Mouse (Mus musculus) mesoderm, embryonic 11.5 days (tissue): ENCODE measurements around the gene C1rl.
"Not testable (repeated sequence)": the region's sequence is repeated elsewhere in the genome, so short reads cannot be mapped to it uniquely, and the experiment has no call there.

ENCODE experiments used
- DNase-seq: peaks from one replicate; pipeline ENCODE4 v3.0.0-alpha.2; 2012; ENCODE audit warnings: low read depth, low spot score

Gene C1rl

DNA sequence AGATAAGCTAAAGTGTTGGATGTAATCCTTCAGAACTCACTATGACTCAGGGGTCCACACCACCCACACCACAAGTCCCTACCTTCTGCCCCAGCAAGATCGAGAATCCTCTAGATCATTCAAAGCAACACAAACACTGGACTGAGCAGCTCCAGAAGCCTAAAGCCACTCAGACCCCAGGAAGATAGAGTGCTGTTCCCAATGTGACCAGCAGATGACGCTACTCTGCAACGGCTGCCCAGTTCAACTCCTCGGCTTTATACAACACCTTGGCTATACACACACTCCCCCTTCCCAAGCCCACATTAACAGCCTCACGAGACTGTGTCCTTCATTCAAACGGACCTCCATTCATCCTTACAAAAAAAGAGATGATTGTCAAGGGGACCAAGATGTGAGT, 20.1 kb upstream of the C1rl start:
- no peak for DNase-seq

DNA sequence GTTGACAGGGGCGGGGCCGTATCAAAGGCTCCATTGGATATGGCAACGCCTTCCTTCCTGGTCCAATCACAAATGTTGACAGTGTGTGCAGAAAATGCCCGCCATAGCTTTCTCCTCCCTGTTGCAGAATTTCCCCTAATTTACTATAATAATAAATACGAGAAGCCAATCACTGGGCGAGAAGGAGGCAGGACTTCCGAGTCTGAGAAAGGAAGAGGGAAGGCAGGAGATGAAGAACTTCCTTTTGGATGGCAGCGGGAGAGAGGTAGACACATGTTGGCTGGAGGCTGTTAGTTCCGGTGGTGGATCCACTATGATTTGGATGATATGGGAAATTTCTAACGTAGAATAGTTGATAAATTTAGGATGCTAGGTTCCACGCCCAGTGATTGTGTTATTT, 18.3 kb upstream of the C1rl start:
- no peak for DNase-seq

DNA sequence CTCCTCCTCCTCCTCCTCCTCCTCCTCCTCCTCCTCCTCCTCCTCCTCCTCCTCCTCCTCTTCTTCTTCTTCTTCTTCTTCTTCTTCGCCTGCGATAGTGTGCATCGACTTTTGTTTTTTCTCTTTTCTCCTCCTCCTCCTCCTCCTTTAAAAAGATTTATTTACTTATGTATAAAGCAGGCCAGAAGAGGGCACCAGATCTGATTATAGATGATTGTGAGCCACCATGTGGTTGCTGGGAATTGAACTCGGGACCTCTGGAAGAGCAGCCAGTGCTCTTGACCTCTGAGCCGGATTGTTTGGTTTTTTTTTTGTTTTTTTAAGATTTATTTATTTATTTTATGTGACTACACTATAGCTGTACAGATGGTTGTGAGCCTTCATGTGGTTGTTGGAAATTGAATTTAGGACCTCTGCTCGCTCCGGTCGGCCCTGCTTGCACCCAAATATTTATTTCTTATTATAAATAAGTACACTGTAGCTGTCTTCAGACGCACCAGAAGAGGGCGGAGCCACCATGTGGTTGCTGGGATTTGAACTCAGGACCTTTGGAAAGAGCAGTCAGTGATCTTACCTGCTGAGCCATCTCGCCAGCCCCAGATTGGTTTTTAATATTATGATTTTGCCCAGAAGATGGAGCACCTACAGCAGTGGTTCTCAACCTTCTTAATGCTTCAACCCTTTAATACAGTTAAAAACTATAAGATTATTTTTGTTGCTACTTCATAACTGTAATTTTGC, 17.4 kb upstream of the C1rl start:
- DNase-seq: not testable (repeated sequence)

DNA sequence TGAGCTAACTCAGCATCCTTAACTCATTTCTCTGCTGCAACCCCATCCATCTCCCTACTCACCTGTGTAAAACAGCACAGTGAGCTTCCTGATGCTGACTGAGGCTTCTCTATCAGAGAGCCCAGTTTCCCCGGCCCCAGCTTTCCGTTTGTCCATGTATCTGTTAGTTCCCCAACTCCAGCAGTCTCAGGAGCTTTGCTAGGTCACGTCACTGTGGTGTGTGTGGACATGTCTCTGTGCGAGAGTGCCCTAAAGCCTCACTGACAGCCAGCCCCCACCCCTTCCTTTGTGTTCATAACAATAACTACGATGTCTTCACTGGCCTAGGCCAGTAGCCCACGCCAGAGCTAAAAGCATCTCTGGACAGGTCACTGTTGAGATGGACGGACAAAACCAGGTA, 16.7 kb upstream of the C1rl start:
- DNase-seq: no peak

DNA sequence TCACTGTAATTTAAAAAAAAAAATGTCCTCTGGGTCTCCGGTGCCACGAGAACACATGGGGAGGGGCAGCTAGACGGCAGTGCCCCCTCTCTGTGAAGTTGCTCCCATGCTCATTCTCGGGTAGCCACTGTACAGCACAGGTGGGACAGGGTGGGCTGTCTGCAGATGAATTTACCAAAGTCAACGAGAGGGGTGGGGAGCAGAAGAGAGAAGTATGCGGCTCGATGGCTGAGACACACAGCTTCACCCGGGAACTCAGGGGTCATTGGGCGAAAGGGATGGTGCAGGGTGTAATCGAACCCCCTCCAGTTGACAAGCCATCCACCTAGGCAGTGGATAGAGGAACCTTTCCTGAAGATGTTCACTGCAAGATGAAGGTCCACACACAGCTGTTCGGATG, 16.1 kb upstream of the C1rl start:
- DNase-seq: no peak

DNA sequence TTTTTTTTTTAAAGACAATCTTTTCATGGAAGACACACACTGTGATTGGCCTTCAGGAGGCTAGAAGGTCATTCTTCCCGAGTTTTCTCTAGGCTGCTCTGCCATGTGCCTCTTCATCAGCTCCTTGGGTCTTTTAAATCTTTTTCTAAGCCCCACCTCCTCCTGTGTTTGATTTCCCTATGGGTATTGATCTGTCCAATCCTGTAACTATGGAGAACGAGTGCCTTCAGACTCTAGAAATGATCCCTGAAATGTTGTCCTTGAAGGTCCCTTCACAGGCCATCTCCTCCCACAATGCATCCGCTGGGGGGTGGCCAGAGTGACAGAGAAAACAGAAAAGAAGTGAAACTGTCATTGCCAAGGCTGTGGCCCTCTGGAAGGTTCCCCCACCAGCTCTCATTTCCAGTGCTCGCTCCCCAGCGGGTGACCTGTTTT, 15.7 kb upstream of the C1rl start:
- no peak for DNase-seq

DNA sequence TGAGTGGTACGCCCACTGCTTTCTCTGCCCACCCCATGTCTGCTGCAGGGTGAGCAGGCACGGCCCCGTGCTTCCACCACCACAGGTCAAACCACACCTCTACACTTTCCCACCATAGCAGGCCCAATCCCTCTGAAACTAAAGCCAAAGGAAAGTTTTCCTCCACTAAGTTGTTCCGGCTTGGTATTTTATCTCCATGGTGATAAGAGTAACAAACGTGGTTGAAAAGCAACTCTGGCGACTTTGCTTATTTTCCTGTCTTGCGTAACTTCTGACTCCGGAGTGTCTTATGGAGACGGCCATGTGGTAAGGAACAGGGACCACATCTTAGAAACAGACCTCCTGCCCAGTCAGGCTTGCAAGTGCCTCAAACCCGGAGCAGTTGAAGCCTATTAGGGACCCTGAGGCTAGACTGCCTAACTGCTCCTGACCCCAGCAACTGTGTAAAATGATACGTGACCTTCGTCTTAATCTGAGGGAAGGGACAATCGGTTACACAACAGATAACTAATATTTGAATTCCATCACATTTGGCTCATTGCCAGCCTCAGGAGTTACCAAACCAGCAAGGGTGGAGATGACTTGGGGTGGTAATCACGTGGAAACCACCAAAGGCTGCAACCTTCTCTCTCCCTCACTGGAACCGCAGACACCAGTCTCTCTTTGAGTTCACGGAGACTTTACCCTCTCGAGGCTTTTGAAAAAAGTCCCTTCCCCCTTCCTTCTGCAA, 14.8 kb upstream of the C1rl start:
- DNase-seq: no peak

DNA sequence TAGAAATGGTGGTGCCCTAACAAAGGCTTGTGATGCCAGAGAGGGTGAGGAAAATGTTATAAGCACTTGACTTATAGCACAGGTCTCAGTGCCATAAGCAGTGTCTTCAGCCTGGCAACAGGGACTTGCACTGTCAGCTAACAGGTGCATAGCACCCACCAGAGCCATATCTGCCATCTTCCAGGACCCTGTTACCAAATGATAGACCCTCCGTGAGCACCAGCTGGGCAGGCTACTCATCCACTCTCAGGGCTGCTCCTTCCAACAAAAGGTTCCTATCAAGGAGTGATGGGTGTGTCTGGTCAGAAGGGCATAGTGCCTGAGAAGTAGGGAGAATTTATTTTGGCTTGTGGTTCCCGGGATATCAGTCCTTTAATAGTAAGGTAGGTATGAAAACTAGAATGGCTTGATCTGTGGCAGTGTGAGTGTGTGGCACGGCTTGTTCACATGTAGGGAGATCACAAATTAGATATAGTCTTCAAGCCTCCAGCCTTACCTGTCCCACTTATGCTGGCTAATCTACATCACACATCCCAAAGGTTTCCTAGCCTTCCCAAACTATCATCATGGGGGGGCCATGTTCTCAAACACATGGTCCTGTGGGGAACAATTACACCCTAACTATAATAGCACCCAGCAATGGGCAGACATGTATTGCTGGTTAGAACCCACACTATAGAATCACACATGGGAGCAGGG, 13.9 kb upstream of the C1rl start:
- no peak for DNase-seq

DNA sequence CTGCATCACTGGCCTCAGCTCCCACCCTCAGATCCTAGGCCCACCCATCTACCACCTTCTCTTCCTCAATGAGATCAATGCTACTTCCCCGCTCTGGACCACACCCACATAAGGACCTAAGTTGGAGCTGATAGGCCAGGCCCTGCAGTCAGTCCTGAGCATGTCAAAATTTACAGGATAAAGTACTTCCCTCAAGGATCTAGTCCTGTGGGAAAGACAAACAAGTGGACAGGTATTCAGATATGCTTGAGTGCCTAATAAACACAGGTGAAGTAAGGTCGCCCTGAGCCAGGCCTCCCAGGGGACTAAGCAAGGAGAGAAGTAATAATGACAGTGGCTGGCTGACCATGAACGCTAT, 13.4 kb upstream of the C1rl start:
- DNase-seq: no peak

DNA sequence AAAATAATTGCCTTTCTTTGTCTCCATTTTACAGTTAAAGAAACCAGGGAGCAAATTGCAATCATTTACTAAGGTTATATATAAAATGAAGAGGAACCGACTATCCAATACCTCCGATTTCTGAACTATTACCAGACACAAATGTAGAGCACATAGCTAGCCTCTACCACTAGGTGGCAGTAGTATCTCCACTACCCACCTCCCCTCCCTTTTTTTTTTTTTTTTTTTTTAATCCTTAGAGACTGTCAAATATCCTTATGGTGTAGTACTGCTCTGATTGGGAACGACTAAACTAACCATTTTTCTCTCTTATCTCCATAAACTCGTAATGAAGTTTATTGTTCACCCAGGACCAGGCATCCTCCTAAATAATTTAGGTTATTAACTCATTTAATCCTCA, 12.6 kb upstream of the C1rl start:
- peak; percentile 60 for DNase-seq

DNA sequence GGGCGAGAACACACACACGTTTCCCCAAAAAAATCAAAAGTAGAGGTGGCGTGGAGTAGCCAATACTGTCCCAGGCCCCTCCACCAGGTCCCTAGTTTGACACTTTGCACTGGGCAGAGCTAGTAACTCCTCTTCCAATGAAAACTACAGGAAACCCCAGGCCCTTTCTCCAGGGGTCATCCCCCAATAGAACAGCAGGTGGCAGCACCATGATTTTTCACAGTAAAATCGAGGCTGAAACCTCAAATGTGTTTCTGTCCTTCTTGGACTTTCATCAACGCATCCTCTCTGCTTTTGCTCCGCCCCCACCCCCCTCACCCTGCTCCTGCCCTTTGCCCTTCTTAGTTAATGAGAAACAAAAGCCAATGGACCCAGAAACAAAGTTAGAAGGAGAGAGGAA, 11.3 kb upstream of the C1rl start:
- DNase-seq: peak; percentile 66

DNA sequence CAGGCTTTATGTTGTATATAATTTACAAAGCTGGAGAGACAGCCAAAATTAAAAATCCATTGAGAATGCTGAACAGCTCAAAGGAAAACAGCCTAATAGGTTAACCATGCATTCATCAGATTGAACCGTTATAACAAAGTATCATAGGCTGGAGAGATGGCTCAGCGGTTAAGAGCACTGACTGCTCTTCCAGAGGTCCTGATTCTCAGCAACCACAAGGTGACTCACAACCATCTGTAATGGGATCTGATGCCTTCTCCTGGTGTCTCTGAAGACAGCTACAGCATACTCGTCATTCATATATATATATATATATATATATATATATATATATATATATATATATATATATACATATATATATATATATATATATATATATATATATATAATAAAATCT, 9.1 kb upstream of the C1rl start:
- not testable (repeated sequence) for DNase-seq

DNA sequence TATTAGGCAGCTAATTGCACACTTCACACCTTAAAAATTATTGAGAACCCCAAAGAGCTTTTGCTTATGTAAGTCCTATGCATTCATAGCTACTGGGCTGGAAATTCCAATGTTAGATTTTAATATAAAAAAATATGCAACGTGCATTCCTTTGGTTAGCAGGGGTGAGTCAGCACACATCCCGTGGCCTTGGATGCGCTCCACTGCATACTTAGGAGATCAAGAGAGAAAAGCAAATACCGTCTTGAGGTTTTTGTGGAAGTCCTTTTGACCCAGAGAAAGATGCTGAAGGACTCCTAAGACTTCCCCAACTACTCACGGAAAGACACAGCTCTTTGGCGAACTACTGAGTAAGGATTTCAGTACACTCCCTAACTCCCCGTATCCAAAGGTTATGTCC, 8.1 kb upstream of the C1rl start:
- no peak for DNase-seq

DNA sequence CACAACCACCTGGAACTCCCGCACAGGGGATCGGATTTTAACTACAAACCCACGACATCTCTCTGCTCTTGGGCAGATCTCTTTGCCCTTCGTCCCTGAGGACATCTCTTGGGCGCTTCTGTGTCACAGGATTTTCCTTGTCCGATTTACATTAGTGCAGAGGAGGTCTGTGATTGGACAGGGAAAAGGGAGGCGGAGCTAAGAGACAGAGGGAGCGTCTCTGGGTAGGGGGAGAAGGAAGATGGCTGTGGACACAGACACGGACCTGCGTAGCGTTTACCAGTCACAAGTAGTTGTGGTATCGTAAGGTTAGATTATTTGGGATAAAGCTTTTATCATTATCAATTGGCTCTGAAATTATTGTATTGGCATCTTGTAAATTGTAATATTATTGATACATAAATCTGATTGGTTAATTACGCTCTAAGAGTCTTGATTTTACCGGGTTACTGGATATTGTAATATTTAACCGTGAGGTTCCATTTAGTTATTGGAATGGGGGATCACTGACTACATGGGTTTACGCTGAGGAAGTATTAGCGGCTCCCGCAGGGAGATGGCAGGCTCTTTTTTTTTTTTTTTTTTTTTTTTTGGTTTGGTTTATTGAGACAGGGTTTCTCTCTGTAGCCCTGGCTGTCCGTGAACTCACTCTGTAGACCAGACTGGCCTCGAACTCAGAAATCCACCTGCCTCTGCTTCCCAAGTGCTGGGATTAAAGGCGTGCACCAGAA, 7.3 kb upstream of the C1rl start:
- peak; percentile 41 for DNase-seq

DNA sequence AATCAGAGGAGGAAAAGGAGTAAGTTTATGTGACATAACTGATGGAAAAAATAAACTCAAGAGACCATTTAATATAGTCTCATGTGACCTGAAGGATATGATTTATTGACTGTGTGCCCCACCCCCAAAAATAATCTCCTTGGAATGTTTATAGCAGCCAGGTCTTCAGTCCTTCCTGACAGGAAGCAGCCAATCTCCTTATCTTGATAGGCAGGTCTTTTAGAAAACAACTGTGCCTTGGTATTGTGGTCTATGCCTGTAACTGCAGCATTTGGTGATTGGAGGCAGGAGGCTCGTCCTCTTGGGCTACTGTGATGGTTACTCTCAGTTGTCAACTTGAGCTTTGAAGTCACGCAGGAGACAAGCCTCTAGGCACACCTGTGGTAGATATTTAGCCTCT, 5.4 kb upstream of the C1rl start:
- DNase-seq: no peak

DNA sequence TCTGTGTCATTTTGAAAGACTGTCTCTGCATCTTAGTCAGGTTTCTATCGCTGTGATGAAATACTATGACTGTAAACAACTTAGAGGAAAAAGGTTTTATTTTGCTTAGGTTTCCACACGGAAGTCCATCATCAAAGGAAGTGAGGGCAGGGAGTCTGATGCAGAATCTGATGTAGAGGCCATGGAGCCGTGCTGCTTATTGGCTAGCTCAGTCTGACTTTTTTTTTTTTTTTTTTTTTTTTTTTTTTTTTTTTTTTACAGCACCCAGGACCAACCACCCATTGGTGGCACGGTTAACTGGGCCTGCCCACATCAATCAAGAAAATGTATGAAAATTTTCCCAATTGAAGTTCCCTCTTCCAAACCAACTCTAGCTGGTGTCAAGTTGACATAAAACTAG, 4.0 kb upstream of the C1rl start:
- DNase-seq: no peak

DNA sequence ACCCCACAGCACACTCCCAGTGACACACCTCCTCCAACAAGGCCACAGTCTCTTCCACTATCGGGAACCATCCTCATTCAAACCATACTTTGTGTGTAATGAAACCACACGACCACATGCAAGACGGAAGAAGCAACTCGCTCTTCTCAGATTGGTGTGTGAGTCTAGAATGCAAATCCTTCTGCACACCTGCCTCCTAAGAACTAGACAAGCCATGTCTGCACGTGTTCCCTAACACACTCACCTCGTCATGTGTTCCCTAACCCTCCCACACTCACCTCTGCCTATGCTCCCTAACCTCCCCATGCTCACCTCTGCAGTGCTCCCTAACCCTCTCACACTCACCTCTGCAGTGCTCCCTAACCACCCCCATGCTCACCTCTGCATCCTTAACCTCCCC, 1.5 kb upstream of the C1rl start:
- DNase-seq: no peak

DNA sequence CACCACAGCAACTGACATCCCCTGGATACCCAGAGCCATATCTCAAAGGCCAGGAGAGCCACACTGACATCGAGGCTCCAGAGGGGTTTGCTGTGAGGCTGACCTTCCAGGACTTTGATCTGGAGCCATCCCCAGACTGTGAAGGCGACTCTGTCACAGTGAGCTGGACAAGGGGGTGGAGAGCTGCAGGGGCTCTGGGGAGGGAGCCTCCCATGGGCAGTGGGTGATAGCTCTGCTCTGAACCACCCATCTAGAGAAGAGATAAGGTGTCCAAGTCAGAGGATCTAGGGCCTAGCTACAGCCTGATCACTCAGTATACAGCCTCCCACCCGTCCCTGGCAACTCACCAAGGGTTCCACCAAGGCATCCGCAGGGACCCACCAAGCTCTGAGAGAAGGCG, 973 bp downstream of the C1rl start:
- DNase-seq: no peak

DNA sequence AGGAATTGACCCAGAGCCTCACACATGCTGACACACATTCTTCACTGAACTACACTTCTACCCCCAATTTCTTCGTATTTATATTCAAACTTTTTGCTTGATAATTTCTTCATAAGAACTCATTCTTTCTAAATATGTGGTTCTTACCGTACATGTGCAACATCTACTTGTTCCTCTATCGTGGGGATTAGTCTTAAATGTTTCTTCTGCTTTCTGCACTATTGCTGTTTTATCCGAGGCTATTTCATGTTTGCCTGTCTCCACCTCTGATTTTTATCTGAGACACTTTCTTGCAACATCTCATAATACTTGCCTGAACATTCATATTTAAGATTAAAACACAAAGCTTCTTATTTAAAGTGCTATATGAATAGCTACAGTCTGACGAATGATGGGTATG, 3.1 kb downstream of the C1rl start:
- no peak for DNase-seq

DNA sequence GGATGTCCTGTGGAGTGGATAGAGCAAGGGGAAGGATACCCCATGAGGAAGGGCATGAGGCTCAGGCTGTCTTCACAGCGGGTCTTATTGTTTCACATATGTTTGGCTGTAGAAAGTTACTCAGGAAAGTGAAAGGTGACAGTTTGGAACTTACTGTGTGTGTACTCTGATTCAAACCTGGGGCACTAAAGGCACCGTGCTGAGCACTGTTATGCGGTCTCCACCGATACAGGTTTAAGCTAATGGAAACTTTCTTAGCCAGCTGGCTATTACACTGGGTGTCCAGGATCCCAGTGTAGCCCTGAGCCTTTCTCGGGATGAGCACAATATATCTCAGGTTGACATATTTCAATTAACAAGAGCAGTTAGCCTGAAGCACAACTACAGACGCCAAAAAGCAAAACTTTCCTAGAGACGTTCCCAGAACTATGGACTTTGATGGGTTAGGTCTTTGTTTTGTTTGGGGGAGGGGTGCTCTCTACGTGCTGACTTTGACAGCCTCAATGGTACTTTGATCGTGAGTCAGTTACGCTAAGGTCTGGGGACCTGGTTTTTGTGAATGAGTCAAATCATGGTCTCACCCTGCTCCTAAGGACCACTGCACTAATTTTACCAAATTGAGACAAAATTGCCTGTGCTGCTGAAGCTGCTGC, 7.1 kb downstream of the C1rl start:
- DNase-seq: no peak

DNA sequence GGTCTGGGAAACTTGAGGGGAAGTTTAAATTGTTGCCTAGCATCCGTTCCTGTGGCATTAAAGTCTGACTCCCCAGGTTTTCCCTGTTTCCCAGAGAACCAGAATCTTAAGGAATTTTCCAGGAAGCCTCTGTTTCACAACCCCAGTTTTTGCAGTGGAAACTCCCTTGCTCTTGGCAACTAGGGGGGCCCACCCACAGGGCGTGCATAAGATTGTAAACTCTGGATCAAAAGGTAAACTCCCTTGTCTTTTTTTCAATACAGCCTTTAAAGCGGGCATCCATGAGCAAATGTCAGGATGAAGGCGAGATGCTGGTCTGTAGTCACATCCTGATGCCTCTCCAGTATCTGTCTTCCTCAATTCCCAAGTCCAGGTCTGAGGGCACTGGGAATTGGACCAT, 8.6 kb downstream of the C1rl start:
- no peak for DNase-seq

DNA sequence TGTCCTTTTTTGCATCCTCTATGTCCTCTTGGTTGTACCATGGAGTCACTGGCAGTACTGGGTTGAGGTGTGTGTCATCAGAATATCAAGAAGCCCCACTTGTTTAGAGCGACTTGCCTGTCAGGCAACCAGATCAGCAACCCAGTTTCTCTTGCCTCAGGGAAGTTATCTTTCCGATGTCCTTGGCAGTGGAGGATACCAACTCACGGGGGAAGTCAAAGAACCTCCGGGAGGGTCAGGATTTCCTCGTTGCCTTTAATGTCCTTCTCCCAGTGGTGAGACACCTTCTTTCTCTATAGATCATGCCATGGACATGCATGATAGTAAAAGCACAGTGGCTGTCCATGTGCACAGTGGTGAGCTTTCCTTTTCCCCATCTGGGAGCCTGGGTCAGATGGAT, 9.1 kb downstream of the C1rl start:
- no peak for DNase-seq
